Mouse (Mus musculus) neural tube, embryonic 15.5 days (tissue): Measurements from ENCODE around the gene Poc1b. TPM values are rescaled to one million over a fixed set of nuclear protein-coding genes. Genes with fewer than 3 reads are reported as not detected.
A peak's percentile ranks its signal among the peaks of the same experiment; 100 is the strongest.
"Not testable (repeated sequence)": the region's sequence is repeated elsewhere in the genome, so short reads cannot be mapped to it uniquely, and the experiment has no call there.

Experiments used
- ATAC-seq: fragments of 200-750 bp; cut with Nextera tagmentation; 2 replicates; pipeline ENCODE4 v1.8.0; 2017; ENCODE audit warnings: mild to moderate bottlenecking, moderate TSS enrichment, moderate library complexity; ENCODE audit not compliant: low FRiP score
- H3K27ac ChIP-seq: fragments of 300-500 bp; sonication (generic); replicated peaks from 2 replicates; pipeline ENCODE4 v1.5.1; 2015; ENCODE audit warnings: mild to moderate bottlenecking, inconsistent platforms
- H3K27me3 ChIP-seq: fragments of 300-500 bp; sonication (generic); replicated peaks from 2 replicates; pipeline ENCODE4 v1.6.1; 2015; ENCODE audit warnings: inconsistent platforms
- H3K36me3 ChIP-seq: fragments of 300-500 bp; sonication (generic); 2 replicates; pipeline ENCODE4 v1.6.1; 2015; ENCODE audit warnings: inconsistent platforms
- H3K4me1 ChIP-seq: fragments of 300-500 bp; sonication (generic); 2 replicates; pipeline ENCODE4 v1.6.1; 2015; ENCODE audit warnings: inconsistent platforms
- H3K4me2 ChIP-seq: fragments of 300-500 bp; sonication (generic); 2 replicates; pipeline ENCODE4 v1.6.1; 2015; ENCODE audit warnings: inconsistent platforms, mild to moderate bottlenecking, moderate library complexity
- H3K4me3 ChIP-seq: fragments of 300-500 bp; sonication (generic); replicated peaks from 2 replicates; pipeline ENCODE4 v1.5.1; 2015; ENCODE audit warnings: mild to moderate bottlenecking, inconsistent platforms
- H3K9ac ChIP-seq: fragments of 300-500 bp; sonication (generic); replicated peaks from 2 replicates; pipeline ENCODE4 v1.6.1; 2015; ENCODE audit warnings: mild to moderate bottlenecking, inconsistent platforms
- H3K9me3 ChIP-seq: fragments of 300-500 bp; sonication (generic); replicated peaks from 2 replicates; pipeline ENCODE4 v1.6.1; 2016; ENCODE audit warnings: inconsistent platforms
- WGBS: fragments of 180-500 bp; shearing (Covaris S2); methylation state at CpG from one replicate; pipeline ENCODE4 v1.1.7; 2015; ENCODE audit warnings: mixed read lengths; 5-methylcytosine and 5-hydroxymethylcytosine counted together
- polyA plus RNA-seq: library from polyadenylated mRNA; unstranded; fragments of >200 nt; fragmentation: Nextera tagmentation; extraction: Ambion mirVana; gene quantifications from 2 replicates; pipeline ENCODE4 v1.2.1, GENCODE M21; 2015

Poc1b gene
- polyA plus RNA-seq, 1 experiment from 2014 or later: 9.3 TPM

DNA sequence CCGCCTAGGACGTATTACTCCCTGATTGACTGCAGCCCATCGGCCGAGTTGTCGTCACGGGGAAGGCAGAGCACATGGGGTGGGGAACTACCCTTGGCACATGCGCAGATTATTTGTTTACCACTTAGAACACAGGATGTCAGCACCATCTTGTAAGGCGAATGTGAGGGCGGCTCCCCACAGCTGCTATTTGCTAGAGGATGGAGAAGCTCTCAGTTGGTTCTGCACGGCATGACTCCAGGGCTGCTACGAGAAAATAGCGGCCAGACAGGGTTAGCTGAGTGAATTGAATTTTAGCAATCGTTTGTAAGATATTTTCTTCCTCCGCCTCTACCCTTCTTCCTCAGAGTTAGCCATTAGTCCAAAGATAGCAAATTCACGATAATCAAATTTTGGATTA lies 109.7 kb downstream of the Poc1b start:
- not testable (repeated sequence) for H3K36me3 ChIP-seq, H3K9me3 ChIP-seq, H3K4me2 ChIP-seq, H3K4me1 ChIP-seq, H3K9ac ChIP-seq, H3K4me3 ChIP-seq, H3K27ac ChIP-seq, H3K27me3 ChIP-seq, ATAC-seq
- 90% methylated on average over 15 of the region's 15 CpGs for whole genome bisulfite sequencing

DNA sequence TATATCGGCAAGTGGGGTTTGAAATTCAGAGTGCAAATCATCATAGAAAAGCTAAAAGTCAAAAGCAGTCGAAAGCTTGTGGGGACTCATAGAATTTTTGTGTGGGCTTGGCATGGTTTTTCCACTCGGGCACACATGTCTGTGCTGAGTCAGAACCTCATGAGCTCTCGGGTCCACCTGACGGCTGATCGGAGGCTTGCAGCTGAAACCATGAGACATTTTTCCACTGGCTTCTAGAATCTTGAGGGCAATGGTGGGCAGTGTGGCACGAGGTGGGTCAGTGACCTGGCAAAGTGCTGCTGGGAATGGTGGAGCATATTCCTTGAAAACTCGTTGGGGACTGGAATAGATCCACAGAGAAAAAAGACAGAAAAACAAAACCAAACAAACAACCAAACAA lies 114.7 kb downstream of the Poc1b start:
- no peak for ATAC-seq
- H3K9me3 ChIP-seq: no peaks in the 10 kb centered on the region

DNA sequence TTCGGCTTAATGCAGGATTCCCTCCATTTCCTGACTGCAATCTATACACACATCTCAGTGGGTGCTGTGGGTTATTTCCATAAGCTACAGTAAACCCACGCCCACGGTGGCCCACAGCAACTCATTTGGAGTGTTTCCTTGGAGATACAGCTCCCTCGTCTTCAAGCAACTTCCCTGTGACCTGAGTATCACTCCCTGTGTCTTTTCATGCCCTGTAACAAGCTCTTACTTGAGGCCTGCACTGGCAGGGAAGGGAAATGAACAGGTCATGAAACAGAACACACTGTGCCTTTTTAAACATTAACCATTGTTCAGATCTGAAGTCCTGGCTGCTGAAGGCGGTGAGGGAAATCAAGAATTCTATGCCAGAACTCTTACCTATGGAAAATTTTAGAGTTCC lies 115.9 kb downstream of the Poc1b start:
- no peak overlapping the region for H3K4me2 ChIP-seq
- H3K4me1 ChIP-seq: 0 out of 2 replicates have a peak, but pooled peaks cover 3% of the 10 kb centered on the region
- H3K27ac ChIP-seq: no peak overlapping the region
- no peaks in the 10 kb centered on the region for H3K9me3 ChIP-seq
- H3K27me3 ChIP-seq: no peaks in the 10 kb centered on the region
- no peak for ATAC-seq
- H3K4me3 ChIP-seq: no peak overlapping the region
- WGBS: 83% methylated on average over 5 of the region's 5 CpGs
- no peaks in the 10 kb centered on the region for H3K36me3 ChIP-seq
- H3K9ac ChIP-seq: no peak overlapping the region

More for the DNA sequence above, 114.7 kb downstream of the Poc1b start:
- Histone ChIP-seq H3K4me2 (no peak overlapping the region), H3K27ac (no peak overlapping the region), H3K9ac (no peak overlapping the region), H3K4me3 (no peak overlapping the region), H3K36me3 (no peaks in the 10 kb centered on the region), H3K27me3 (no peaks in the 10 kb centered on the region), H3K4me1 (no peaks in the 10 kb centered on the region)
- WGBS: 95% methylated on average over 8 of the region's 8 CpGs

DNA sequence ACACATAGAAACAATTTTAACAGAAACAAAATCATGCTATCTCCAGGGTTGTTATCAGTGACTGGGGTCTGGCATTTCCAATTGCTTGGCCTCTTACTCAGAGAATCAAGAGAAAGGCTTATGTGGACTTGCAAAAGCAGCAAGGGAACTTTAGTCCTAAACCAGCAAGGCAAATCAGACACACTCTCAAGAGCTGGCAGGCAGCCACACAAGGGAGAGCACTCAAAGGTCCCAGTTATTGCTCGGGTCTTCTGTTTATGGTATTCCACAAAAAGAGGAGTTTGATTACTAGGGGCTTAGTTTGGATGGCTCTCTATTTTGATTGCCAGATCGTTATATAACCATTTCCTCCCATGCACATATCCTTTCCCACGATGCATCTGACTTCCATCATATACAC lies 117.4 kb downstream of the Poc1b start:
- Histone ChIP-seq H3K4me1 (peaks cover 17% of the 10 kb centered on the region), H3K36me3 (no peaks in the 10 kb centered on the region), H3K4me3 (no peak overlapping the region), H3K9me3 (no peaks in the 10 kb centered on the region), H3K4me2 (no peak overlapping the region), H3K27ac (no peak overlapping the region), H3K9ac (no peak overlapping the region), H3K27me3 (no peaks in the 10 kb centered on the region)
- 74% methylated on average over 3 of the region's 3 CpGs for WGBS
- no peak for ATAC-seq

DNA sequence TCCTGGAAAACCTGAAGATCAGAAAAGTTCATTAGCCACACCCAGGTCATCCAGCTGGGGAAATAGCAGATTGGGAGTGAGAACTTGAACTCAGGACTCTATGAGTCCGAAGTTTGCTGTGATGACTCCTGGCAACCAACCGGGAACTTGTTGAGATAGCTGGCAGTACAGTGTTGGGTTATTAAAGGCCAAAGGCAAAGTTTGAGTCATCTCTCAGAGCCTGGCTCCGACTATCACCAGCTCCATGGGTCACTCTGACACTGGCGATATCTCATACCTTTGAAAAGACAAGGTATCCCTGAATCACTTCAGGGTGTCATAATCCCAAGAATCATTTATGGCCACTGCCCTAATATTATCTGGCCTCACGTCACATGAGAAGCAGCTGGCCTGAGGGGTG lies 119.9 kb downstream of the Poc1b start:
- H3K4me3 ChIP-seq: no peak overlapping the region
- no peak overlapping the region for H3K27ac ChIP-seq
- no peak for ATAC-seq
- H3K27me3 ChIP-seq: no peaks in the 10 kb centered on the region
- peaks cover 20% of the 10 kb centered on the region for H3K4me1 ChIP-seq
- H3K4me2 ChIP-seq: no peak overlapping the region
- WGBS: 95% methylated on average over 5 of the region's 5 CpGs
- no peak overlapping the region for H3K9ac ChIP-seq
- no peaks in the 10 kb centered on the region for H3K36me3 ChIP-seq
- no peaks in the 10 kb centered on the region for H3K9me3 ChIP-seq

DNA sequence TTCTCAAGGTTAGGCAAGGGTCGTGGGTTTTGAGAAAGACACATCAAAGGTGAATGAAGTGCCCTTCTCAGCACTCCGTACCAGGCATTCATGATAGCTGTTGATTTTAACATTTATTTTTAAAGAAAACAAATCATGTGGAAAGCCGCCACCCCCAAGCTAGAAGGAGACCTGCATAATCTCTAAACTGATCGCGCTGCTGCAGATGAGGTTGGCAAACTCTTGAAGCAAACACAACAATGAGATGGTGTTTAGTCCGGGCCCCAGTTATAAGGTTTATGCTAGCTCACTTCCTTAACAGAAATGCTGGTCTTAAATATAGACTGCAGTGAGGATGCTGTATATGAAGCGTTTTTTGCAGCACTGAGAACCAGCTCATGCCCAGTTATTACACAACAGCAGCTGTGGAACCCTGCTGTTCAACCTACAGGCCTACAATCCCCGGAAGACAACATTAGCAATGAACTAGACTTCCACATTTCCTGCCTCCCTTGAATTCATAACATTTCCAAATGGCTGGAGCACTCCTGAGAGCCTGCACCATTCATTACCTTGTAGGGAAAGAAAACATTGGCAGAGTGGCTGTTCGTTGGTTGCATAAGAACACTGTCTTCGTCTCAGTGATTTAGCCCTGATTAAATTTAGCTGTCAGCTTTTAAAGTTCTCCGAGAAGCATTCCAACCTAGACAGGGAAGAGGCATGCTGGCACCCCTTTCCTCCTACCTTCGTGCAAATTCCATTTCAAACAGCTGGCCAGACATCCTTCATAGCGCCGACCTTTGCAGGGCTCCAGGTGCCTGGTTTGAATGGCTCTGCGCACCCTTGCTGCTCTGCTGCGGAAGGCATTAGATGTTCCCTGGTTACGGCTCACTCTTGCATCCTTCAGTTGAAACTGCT lies 121.4 kb downstream of the Poc1b start:
- Histone ChIP-seq H3K9me3 (no peaks in the 10 kb centered on the region), H3K4me2 (peak overlapping the region; percentile 35), H3K9ac (no peak overlapping the region), H3K4me1 (peaks cover 20% of the 10 kb centered on the region), H3K27me3 (no peaks in the 10 kb centered on the region), H3K4me3 (0 out of 2 replicates have a peak overlapping the region, but pooled peaks have one; percentile 8), H3K36me3 (no peaks in the 10 kb centered on the region), H3K27ac (peak overlapping the region; percentile 60)
- 37% methylated on average over 17 of the region's 17 CpGs for WGBS
- no peak; the same call in none of the 2 replicates for ATAC-seq

DNA sequence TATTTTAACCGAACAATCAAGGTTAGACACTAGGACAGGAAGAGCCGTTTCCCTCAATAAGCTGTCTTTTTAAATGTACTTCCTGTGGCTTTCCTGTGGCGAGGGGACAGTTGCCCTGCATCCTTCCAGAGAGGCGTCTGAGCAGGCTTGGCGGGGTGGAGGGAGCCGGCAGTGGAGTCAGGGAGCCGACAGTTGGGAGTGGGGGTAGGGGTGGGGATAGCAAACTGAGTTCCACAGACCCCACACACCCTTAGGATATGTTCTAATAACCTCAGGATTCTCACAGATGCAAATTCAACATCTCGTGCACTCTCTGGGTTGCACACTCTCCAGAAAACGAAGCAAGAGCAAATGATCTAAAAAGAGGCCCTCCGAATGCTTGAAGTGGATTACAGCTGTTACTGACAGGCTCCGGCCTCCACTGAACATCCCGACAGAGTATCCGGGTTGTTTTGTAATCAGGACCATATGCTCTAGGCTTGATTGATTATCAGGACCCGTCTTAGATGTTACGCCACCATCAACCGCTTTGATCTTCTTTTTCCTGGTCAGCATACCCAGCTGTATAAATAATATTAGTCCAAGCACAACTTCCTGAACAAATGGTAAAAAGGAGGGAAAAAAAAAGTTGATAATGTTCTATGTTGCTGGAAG lies 122.3 kb downstream of the Poc1b start:
- 14% methylated on average over 16 of the region's 16 CpGs for WGBS
- Histone ChIP-seq H3K4me3 (no peak overlapping the region), H3K27me3 (no peaks in the 10 kb centered on the region), H3K27ac (peak overlapping the region; percentile 56; the same call in 1 of the 2 replicates), H3K4me2 (peak overlapping the region; percentile 35), H3K9me3 (no peaks in the 10 kb centered on the region), H3K9ac (no peak overlapping the region), H3K36me3 (no peaks in the 10 kb centered on the region), H3K4me1 (peaks cover 20% of the 10 kb centered on the region)
- ATAC-seq: no peak

DNA sequence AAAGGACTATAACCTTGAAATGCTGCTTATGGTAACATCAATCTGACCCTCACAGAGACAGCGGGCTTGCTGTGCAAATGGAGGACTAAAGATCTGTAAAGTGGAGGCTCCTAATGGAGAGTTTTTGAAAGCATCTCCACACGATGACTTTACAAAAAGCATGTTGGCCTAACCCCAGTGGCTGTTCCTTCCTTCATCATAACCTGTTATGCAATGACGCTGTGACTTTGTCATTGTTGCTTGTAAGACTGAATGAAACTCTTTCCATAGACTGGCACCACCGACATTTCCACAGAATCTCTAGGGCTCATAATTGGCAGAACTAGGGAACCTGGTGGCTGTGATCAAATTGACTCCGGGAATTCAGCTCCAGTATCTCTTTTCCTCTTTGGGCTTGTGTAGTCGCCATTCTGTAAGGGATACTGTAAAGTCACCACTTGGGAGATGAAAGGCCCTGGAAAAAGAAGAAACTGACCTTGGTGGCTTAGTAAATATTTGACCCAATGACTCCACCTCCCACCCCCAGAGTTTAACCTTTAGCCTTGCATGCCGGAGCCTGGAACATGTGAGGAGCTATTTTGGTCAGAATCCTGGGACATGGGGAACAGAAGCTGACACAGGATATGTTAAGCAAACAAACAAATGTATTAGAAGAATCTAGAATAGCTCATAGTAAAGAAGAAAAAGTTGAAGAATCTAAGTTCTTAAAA lies 125.8 kb downstream of the Poc1b start:
- no peak overlapping the region for H3K4me3 ChIP-seq
- H3K36me3 ChIP-seq: no peaks in the 10 kb centered on the region
- H3K27ac ChIP-seq: no peak overlapping the region
- H3K4me1 ChIP-seq: peaks cover 16% of the 10 kb centered on the region
- 83% methylated on average over 7 of the region's 7 CpGs for WGBS
- no peak for ATAC-seq
- H3K9ac ChIP-seq: no peak overlapping the region
- H3K27me3 ChIP-seq: no peaks in the 10 kb centered on the region
- H3K4me2 ChIP-seq: no peak overlapping the region
- no peaks in the 10 kb centered on the region for H3K9me3 ChIP-seq

DNA sequence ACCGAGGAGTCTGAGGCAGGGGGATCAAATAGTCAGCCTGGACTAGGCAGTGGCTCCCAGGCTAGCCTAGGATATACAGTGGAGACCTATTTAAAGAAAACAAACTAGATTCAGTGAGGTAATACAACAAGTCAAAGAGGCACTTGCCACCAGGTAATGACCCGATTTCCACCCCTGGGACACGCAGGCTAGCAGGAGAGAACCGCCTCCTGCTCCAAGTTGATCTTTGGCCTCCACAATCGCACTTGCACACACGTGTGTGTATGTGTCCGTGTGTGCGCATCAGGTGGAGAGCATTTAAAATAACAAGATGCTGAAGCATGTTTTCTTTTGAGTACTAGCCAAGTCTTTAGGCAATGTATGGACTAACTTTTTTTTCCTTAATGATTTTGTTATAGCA lies 127.5 kb downstream of the Poc1b start:
- Histone ChIP-seq H3K9me3 (no peaks in the 10 kb centered on the region), H3K36me3 (no peaks in the 10 kb centered on the region), H3K9ac (no peak overlapping the region), H3K27me3 (no peaks in the 10 kb centered on the region), H3K4me1 (peaks cover 2% of the 10 kb centered on the region; the same call in 1 of the 2 replicates), H3K4me2 (no peak overlapping the region), H3K27ac (no peak overlapping the region), H3K4me3 (no peak overlapping the region)
- WGBS: 91% methylated on average over 8 of the region's 8 CpGs
- no peak for ATAC-seq

DNA sequence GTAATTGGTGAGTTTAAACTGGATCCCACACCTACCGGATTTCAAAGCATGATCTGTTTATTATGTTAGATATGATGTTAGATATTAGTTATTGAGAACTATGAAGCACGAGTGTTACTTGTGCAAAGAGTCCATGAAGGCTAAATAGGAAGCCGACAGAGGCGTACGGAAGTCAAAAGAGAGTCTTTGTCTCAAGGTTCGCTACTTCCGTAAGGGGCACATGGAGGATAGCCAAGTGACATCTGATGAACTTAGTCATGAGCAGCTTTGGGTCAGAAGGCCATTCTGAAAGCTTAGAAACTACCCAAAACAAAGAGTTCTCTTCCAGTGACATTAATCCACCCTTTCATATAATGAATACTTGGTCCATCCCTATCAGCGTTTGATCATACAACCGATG lies 128.2 kb downstream of the Poc1b start:
- Histone ChIP-seq H3K9ac (no peak overlapping the region), H3K27me3 (no peaks in the 10 kb centered on the region), H3K36me3 (no peaks in the 10 kb centered on the region), H3K4me3 (no peak overlapping the region), H3K9me3 (no peaks in the 10 kb centered on the region), H3K4me2 (no peak overlapping the region), H3K4me1 (no peaks in the 10 kb centered on the region), H3K27ac (no peak overlapping the region)
- ATAC-seq: no peak
- WGBS: 94% methylated on average over 9 of the region's 9 CpGs

DNA sequence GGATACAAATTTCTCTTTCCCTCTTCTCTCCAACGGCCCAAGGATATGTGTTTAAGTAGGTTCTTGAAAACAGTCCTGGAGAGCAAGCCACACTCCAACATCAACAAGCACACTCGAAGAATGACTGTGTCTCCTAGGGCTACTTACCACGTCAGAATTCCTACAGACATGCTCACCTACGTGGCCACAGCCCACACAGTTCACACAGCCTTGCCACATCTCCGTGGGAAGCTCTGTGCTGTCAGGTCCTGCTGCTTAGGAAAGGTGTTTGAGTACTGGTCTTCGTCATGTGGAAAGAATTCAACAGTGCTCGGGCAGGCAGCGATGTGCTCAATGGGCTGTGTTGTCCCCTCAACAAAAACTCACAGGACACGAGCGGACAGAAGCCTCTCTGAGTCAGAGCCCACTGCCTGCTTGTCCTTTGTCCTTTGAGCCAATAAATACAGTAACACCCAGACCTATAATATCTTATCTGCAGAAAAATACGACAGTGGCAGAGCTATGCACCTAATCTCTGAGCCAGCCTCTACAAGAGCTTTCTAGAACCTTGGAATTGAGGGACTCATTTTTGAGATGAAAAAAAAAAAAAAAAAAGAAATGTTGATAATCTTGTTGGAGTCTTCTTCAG lies 130.5 kb downstream of the Poc1b start:
- no peaks in the 10 kb centered on the region for H3K9me3 ChIP-seq
- no peak overlapping the region for H3K4me3 ChIP-seq
- H3K9ac ChIP-seq: no peak overlapping the region
- H3K27me3 ChIP-seq: no peaks in the 10 kb centered on the region
- no peak overlapping the region for H3K27ac ChIP-seq
- H3K4me2 ChIP-seq: no peak overlapping the region
- H3K4me1 ChIP-seq: no peaks in the 10 kb centered on the region
- ATAC-seq: no peak
- H3K36me3 ChIP-seq: no peaks in the 10 kb centered on the region
- WGBS: 86% methylated on average over 11 of the region's 11 CpGs
